Mouse (Mus musculus) left cerebral cortex, postnatal 25 days (tissue): ENCODE measurements around the gene Rabl2. TPM values are rescaled to one million over a fixed set of nuclear protein-coding genes. Genes with fewer than 3 reads are reported as not detected.
A peak's percentile ranks its signal among the peaks of the same experiment; 100 is the strongest.

ENCODE experiments used
- DNase-seq, 2 experiments: peaks; one replicate each; pipeline ENCODE4 v3.0.0; 2022; ENCODE audit warnings: low spot score in 2 of 2, mixed read lengths in 1 of 2
- intact Hi-C: fragments of 180-260 bp; cut with DNase I; formaldehyde crosslinking; loops from one replicate; pipeline ENCODE4 v1.15.1; 2025
- total RNA-seq, 2 experiments: library from RNA; stranded (reverse); gene quantifications; 2 replicates each; pipeline ENCODE4 v1.2.3; 2021

The Rabl2 gene
- 10 to 100 TPM; 36.9 to 37.1 TPM for total RNA-seq

DNA sequence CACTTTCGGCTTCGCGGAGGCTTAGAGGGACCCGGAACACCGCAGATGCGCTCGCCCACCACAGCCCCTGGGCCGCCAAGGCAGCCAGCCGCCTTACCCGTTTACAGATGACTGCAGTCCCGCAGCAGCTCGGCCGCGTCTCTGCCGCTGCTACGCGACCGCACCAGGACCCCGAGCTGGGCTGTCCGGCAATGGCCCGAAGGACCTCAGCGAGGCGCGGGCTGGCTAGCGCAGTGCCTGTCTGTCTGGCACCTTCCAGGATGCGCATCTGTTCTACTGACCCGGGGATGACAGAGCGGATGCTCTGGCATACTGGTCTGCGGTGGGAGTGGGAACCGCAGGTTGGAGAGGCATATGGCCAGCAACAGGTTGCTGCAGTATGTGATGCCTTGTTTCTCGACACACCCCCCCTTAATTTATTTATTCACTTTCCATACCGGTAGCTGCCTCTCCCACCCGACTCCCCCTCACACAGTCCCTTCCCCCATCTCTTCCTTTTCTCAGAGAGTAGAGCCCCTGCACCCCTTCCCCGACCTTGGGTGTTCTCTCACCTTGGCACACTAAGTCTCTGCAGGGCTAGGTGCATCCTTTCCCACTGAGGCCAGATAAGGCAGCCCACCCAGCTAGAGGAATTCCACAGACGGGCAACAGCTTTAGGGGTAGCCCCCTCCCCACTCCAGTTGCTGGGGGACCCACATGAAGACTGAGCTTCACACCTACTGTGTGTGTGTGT is at the start of gene Rabl2:
Gene Rabl2 (minus strand): TSS at position 201 of the 733 bp plus-strand sequence.
- intact Hi-C loops = no loop called here
- DNase-seq = peak; percentile 85 to 87

DNA sequence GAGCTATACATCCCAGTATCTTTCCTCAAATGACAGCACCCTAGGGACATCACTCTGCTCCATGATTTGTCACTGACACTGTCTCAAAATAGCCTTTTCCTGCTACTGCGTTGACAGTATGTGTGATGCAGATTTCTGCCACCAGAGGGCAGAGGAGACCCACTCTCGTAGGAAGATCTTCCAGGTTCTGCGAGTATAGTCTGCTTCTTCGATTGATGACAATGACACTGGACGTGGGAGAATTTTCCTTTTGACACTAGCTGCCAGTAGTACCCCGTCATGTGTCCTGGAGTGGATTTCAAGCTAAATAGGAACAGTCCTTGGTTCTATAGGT is 31.9 kb upstream of the Rabl2 start:
- intact Hi-C loops = loop anchor here (2.0 to 10.0 kb wide), 3 partner anchors 219 to 591 kb away; partner anchors contain the start of gene Syt10
- DNase-seq = peak; percentile 76 to 82

DNA sequence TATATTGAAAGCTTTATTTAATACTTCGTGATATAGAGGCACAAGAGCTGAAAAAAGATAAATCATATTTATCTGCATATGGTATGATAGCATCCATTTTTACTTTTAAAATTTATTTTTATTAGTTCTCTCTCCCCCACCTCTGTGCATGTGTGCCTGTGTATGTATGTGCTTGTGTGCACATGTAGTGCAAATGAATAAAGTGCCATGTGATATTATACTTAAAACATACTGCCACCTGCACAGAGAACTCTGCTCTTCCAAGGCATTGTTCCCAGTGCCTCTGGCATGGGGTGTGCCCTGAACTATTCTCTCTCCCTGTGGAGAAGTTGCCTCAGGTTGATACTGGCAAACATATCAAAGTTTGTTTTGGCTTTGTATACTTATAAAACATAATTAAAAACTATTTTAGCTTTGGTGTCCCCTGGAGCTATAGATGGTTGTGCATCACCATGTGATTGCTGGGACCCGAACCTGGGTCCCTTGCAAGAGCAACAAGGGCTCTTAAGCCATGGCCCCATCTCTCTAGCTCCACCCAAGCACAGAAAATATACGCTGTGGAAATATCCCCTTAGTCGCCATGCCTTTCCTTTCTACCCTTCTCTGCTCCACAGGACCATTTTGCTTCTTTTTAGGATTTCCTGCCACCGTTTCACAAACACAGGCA is 31.4 kb upstream of the Rabl2 start:
- peak in 1 of 2 experiments; percentile 3 for DNase-seq
- intact Hi-C loops = loop anchor here (2.0 to 10.0 kb wide), 3 partner anchors 219 to 592 kb away; partner anchors contain the start of gene Syt10

DNA sequence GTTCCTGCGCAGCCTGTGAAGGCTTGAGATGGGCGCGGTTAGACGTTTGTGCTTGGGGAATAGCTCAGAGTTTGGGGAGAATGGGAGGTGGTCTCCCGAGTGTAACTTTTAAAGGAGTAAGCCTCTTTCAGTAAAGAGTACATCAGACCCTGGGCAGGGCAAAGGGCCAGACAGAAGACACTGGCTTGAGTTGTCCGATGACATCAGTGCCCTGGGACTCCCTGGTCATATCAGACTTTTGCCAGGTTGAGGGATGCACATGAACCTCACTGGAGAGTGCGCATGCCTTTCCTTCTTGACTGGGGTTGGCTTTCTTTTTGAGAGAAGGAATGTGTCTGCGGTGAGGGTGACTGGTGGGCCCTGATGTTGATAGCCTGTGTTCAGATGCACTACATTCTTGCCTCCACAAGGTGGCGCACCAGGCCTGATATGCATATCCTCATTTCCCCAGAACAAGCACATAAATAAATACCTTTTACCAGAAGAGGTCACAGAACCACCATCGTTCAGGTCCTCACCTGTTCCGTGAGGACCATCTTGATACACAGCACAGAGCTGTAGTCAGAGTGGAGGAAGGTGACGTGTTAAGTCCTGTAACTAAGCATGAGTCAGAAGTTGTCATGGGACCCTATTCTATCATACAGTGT is 30.7 kb upstream of the Rabl2 start:
- intact Hi-C loops = loop anchor here (2.0 to 10.0 kb wide), 3 partner anchors 220 to 592 kb away; partner anchors contain the start of gene Syt10
- peak; percentile 60 to 62 for DNase-seq

DNA sequence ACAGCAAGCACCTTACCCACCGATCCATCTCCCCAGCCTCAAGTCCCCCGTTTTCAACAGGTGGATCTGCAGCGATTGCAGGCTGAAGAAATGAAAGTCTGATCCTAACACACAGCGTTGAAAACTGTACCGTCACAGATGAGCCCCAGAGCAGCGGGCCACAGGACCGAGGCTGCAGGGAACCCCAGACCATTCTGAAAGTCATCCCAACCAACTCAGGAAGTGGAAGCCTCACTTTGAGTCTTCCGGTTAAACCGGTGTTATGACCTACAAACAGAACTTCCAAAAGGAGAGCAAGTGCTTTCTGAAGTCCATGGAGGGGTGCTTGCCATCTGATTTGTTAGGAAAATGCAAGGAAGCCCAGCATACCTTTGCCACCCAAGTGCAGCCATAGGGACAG is 16.2 kb upstream of the Rabl2 start:
- DNase-seq = no peak
- intact Hi-C loops = loop anchor here (10.0 kb wide), 1 partner anchor 1317 kb away; no protein-coding TSS in a partner anchor

DNA sequence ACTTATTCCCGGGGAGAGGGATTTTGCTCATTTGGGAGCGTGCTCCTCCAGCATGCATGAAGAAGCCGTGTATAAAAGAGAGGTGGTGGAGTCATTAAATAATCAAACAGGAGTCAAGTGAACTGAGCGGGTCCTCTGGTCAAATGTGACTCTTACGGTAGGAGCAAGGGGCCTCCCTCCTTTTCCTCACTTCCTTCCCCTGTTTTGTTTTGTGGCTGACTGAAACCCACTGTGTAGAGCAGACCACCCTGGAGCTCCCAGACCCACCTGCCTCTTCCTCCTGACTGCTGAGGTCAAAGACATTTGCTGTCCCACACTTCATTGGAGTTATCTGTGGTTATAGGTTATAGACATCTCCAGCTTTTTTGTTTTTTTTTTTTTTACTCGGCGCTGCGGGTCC is 15.8 kb upstream of the Rabl2 start:
- no peak for DNase-seq
- intact Hi-C loops = loop anchor here (10.0 kb wide), 1 partner anchor 1317 kb away; no protein-coding TSS in a partner anchor

DNA sequence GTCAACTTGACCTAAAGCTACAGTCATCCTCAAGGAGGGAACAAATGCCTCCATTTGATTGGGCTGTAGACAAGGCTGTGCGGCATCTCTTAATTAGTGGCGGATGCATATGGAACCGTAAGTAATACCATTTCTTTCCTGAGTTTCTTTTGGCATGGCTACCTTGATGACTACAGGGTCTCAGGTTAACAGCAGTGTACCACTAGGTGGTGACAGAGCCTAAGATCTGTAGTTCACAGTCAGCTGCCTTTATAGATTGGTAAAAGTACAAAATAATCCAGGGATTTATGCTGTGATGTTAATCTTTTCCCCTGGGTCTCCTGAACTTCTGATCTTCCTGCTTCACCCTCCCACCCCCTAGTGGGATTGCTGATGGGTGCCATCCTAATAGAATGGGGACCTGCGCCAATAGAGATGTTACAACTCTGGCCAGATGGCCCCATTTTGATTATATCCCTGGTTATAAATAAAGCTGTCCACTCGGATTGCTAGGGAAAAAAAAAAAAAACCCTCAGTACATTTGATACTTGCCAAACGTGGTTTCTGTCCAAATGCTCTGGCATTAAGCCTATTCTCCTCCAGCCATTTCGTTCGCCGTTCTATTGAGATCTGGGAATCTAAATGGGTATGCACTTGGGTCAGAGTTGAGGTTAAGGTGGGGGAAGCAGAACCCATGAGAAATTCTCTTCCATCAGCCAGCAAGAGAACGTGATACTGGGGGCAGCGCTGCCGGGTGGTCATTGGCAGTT is 14.3 kb upstream of the Rabl2 start:
- no peak for DNase-seq
- intact Hi-C loops = loop anchor here (10.0 kb wide), 1 partner anchor 1319 kb away; no protein-coding TSS in a partner anchor

DNA sequence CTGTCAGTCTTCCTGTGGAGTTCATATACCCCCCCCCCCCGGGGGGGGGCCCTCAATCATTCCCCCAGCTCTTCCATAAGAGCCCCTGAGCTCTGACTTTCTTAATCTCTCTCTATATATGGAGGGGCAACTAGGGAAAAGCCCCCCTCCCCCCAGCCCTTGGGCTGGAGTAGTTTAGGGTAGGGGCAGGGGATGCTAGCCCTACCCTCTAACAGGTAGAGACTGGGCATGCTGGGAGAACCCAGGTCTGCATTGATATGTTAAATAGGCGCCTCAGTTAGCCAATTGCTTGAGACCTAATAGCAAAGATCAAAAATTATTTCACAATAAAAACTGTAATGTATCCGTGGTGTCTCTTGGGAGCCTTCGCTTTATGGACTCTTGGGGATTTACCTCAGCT is 825 bp upstream of the Rabl2 start:
- no peak for DNase-seq
- intact Hi-C loops = no loop called here

DNA sequence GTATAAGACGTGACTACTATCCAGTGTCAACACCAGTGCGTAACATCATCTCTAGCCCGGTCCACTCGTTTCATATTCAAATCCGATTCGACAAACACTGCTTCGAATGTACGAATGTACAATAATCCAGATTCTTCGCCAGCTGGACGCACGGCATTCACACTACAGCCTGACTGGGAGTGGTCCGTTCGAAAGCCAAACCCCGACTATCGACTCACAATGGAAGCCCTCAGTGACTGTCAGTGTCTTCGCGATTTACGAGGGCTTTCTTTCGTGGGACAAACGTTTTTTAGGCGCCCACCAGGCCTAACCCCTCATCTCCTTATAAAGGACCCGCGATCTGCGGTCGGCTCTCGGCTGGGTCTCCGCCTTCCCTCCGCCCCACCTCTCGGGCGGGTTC is 406 bp downstream of the Rabl2 start:
- intact Hi-C loops = no loop called here
- peak in 1 of 2 experiments; percentile 25 for DNase-seq

DNA sequence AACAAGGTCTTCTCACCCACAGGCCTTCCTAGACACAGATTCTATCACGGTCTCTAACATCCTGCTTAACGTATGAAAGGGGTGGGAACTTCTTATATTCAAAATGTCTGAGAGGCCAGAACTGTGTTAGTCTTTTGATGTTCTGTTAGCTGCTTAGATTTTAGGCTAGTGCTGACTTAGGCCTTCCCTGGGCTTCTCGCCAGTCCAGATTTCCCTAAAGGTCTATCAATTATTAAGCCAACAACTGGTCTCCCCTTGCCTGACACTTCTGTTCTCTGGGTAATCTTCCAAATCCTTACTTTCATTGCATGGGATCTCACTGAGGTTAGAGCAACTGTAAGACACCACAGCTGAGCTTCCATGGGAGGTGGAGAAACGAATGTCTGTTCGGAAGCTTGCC is 2.6 kb downstream of the Rabl2 start:
- intact Hi-C loops = no loop called here

DNA sequence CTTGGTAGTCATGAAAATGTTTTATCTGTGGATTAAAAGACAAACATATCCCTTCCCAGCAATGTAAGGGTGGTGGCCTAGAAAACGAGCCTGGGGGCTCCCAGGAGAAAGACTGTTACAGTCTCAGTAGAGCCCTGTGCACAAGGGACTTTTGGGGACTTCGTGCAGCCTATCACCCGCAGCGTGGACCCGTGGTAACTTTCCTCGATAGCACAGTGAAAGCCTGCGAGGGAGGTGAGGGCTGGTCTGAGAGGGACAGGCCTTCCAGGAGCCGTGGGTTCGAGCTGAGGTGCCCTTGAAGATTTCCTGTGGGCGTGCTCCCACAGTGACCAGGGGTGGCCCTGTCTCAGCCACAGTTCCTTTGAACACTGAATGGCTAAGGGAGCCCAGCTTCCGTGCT is 6.1 kb downstream of the Rabl2 start:
- intact Hi-C loops = no loop called here
- no peak for DNase-seq

More for the DNA sequence above, 2.6 kb downstream of the Rabl2 start:
- DNase-seq = no peak

DNA sequence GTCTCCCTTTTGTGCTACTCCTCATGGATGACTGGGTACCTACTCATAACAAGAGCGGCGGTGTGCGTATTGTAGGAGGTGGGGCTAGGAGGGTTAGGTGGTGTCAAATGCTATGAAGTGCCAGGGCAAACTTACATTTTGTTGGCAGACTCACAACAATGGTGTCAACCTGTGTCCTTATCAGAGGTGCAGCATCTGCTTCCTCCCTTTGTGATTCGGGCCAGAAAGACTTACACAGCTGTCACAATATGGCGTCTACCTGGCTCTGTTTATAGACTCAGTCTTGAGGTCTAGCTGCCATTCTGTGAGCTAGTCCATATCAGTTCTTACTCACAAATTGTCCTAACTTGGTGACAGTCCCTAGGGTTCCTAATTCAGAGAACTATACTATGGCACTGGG is 6.6 kb downstream of the Rabl2 start:
- intact Hi-C loops = no loop called here
- DNase-seq = no peak

DNA sequence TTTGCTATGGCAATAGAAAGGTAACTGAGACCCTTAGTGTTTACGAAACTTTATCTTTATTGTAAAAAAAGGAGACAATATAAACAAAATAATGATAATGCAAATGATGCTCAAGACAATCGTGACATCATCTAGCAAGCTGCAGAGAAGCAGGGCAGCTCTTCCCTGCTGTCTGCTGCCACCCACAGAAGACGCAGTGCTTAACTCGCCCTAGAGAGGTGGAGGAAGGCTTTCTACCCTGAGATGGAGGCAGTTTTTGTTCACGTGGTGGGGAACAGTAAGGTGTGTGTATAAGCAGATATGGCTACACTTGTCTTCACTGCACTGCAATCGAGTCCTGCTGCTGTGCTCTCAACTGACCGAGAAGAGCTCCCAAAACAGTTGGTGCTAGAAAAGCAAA is 9.2 kb downstream of the Rabl2 start:
- DNase-seq = no peak
- intact Hi-C loops = no loop called here

DNA sequence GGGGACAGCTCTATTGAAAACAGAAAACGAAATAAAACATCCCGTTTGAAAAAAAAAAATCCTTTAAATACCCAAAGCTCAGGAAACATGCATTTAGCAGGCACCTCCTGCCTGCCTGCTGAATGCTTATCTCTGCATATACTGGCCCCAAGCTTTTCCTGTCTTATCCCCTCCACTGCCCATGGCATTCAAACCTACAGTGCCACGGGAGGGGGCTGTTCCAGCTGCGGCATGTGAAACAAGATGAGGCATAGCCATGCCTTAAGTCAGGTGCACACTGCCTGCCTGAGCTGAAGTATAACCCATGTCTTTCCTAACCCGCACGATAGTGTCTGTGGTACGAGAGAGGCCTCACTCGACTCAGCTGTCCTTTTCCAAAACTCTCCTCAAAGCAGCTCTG is 19.6 kb downstream of the Rabl2 start:
- intact Hi-C loops = no loop called here
- no peak for DNase-seq

DNA sequence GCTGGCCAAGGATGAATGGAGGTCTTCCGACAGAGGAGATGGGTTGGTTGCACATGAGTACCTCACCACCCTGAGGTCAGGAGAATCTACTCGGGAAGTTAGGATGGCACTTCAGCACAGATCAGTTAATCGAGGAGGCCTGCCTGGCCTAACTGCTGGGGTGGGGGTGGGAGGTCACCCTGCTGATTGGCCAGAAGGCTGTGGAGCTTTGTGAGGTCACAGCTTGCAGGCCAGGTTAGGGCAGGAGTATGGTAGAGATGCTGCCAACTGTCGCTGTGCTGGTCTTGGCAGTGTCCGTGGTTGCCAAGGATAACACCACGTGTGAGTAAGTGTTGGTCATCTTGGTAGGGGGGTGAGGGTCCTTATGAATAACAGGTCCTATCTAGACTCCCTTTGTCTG is 23.6 kb downstream of the Rabl2 start, which contains the start of gene Acr:
Gene Acr (plus strand): TSS at position 213 of the 400 bp plus-strand sequence.
- DNase-seq = no peak
- intact Hi-C loops = no loop called here

DNA sequence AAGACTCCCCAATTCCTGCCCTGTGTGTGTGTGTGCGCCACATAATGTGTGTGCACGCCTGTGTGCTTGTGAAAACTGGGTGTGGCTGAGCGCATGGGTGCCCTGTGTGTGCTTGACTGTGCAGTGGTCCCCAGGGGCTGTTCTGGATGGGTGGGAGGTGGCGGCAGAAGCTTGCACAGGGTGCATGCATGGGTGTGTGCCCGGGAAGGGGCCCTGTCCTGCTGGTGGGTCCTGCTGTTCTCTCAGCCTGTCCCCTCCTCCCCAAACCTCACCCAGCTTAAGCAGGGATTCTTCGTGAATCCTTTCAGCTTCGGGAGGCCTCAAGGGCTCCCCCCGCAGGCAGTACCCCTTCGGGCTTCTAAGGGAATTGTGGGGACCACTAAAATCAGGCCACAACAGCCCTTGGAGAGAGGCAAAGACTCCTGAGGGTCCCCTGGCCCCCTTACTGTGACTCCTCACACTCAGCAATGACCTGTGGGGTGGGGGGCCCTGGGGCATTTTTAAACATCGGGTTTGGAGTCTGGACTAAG is 32.5 kb downstream of the Rabl2 start:
- DNase-seq = no peak
- intact Hi-C loops = no loop called here

DNA sequence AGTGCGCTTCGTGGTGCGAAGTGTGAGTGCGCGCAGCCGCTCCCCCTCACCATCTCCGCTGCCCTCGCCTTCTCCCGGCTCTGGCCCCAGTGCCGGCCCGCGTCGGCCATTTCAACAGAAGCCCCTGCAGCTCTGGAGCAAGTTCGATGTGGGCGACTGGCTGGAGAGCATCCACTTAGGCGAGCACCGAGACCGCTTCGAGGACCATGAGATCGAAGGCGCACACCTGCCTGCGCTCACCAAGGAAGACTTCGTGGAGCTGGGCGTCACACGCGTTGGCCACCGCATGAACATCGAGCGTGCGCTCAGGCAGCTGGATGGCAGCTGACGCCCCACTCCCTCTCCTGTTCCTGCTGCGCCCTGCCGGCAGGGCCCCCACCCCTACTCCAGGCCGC is 33.7 kb downstream of the Rabl2 start:
- no peak for DNase-seq
- intact Hi-C loops = no loop called here

DNA sequence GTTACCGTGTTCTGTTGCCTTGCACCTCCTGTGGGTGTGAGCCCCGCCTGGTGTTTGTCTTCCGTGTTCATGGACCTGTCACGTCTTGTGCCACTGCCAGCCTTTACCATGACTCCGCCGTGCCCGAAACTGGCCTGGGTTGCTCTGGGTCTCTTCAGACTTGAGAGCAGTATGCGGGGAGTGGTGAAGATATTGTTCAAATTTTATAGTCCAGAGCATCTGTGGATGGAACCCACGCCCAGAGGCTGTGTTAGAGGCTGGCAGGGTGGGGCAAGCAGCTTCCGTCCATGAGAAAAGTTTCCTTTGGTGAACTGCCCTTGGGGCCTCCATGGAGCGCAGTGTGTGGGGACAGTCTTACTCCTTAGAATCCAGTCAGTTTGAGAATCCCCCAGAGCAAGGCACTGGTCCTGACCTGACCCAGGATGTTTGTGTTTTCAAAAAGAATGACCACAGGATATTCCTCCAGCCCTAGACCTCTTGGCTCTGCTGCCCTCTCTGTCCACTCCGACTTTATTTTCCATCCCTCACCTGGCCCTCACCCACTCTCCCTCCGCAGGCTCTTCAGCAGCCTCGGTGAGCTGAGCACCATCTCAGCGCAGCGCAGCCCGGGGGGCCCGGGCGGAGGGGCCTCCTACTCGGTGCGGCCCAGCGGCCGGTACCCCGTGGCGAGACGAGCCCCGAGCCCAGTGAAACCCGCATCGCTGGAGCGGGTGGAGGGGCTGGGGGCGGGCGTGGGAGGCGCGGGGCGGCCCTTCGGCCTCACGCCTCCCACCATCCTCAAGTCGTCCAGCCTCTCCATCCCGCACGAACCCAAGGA is 34.3 kb downstream of the Rabl2 start:
- intact Hi-C loops = no loop called here
- DNase-seq = no peak
